Mouse (Mus musculus) gastrocnemius, adult 2 months (tissue): ENCODE results near the gene Hes5. TPM values are rescaled to one million over a fixed set of nuclear protein-coding genes. Genes with fewer than 3 reads are reported as not detected.

Experiments used
- DNase-seq: peaks from one replicate; pipeline ENCODE4 v3.0.0; 2022
- H3K27ac ChIP-seq: fragments of 200-600 bp; 2 replicates; pipeline ENCODE4 v1.8.1; 2022; ENCODE audit warnings: mild to moderate bottlenecking
- H3K4me3 ChIP-seq: fragments of 200-600 bp; 2 replicates; pipeline ENCODE4 v1.8.1; 2022; ENCODE audit warnings: mild to moderate bottlenecking, moderate library complexity
- CTCF ChIP-seq: fragments of 200-600 bp; IDR thresholded peaks from 2 replicates; pipeline ENCODE4 v1.8.1; 2022; ENCODE audit warnings: antibody characterized with exemption, mild to moderate bottlenecking, moderate library complexity
- intact Hi-C: fragments of 180-260 bp; cut with DNase I; formaldehyde crosslinking; loops from one replicate; pipeline ENCODE4 v1.15.1; 2025
- total RNA-seq, 2 experiments: library from RNA; stranded (reverse); gene quantifications; 2 replicates each; pipeline ENCODE4 v1.2.3; 2021

Gene Hes5
- total RNA-seq, 2 experiments from 2014 or later: not detected

- H3K4me3 ChIP-seq: peak overlapping the region; percentile 58
- peak; percentile 80 for DNase-seq
- intact Hi-C loops: no loop called here
- H3K27ac ChIP-seq: peak overlapping the region; percentile 58
- TF ChIP-seq CTCF: no peak
Measured at GRCm38 (mm10) chr4:154946319-154946718, 14.4 kb upstream of the Hes5 start.

GRCm38 (mm10) chr4:154948066-154948939, 12.4 kb upstream of the Hes5 start:
- intact Hi-C loops: no loop called here
- Histone ChIP-seq H3K4me3 (no peak overlapping the region), H3K27ac (no peak overlapping the region)
- TF ChIP-seq CTCF: no peak
- DNase-seq: no peak

- Histone ChIP-seq H3K27ac (no peak overlapping the region), H3K4me3 (no peak overlapping the region)
- no peak for DNase-seq
- TF ChIP-seq CTCF: no peak
- intact Hi-C loops: no loop called here
Measured at GRCm38 (mm10) chr4:154948940-154949588, 11.7 kb upstream of the Hes5 start.

GRCm38 (mm10) chr4:154949589-154949982, 11.1 kb upstream of the Hes5 start:
- Histone ChIP-seq H3K4me3 (no peak overlapping the region), H3K27ac (no peak overlapping the region)
- DNase-seq: no peak
- TF ChIP-seq CTCF: no peak
- intact Hi-C loops: no loop called here

- Histone ChIP-seq H3K4me3 (no peak overlapping the region), H3K27ac (no peak overlapping the region)
- DNase-seq: no peak
- TF ChIP-seq CTCF: no peak
- intact Hi-C loops: no loop called here
Measured at GRCm38 (mm10) chr4:154952461-154953241, 8.1 kb upstream of the Hes5 start.

GRCm38 (mm10) chr4:154956604-154957003, 4.1 kb upstream of the Hes5 start:
- no peak for TF ChIP-seq CTCF
- no peak overlapping the region for H3K4me3 ChIP-seq
- DNase-seq: no peak
- H3K27ac ChIP-seq: no peak overlapping the region
- intact Hi-C loops: no loop called here

GRCm38 (mm10) chr4:154957289-154957993, 3.3 kb upstream of the Hes5 start:
- Histone ChIP-seq H3K4me3 (no peak overlapping the region), H3K27ac (no peak overlapping the region)
- DNase-seq: no peak
- TF ChIP-seq CTCF: no peak
- intact Hi-C loops: no loop called here

- DNase-seq: peak; percentile 49
- H3K4me3 ChIP-seq: no peak overlapping the region
- no peak overlapping the region for H3K27ac ChIP-seq
- no peak for TF ChIP-seq CTCF
- intact Hi-C loops: no loop called here
Measured at GRCm38 (mm10) chr4:154958171-154958570, 2.6 kb upstream of the Hes5 start.

GRCm38 (mm10) chr4:154958621-154959020, 2.1 kb upstream of the Hes5 start:
- H3K27ac ChIP-seq: no peak overlapping the region
- intact Hi-C loops: no loop called here
- TF ChIP-seq CTCF: no peak
- peak; percentile 10 for DNase-seq
- no peak overlapping the region for H3K4me3 ChIP-seq

GRCm38 (mm10) chr4:154960021-154960689, 568 bp upstream of the Hes5 start:
- Histone ChIP-seq H3K4me3 (peak overlapping the region; percentile 82), H3K27ac (no peak overlapping the region)
- intact Hi-C loops: loop anchor here (5.0 kb wide), 2 partner anchors 83 to 107 kb away; partner anchors contain the start of gene Pex10
- TF ChIP-seq CTCF: no peak
- DNase-seq: peak; percentile 13

GRCm38 (mm10) chr4:154961226-154961738, 559 bp downstream of the Hes5 start:
- intact Hi-C loops: loop anchor here (5.0 kb wide), 2 partner anchors 84 to 106 kb away; partner anchors contain the start of gene Pex10
- H3K4me3 ChIP-seq: peak overlapping the region; percentile 82
- DNase-seq: peak; percentile 71
- peak overlapping the region; percentile 40 for H3K27ac ChIP-seq
- TF ChIP-seq CTCF: peak; percentile 44
